Mouse (Mus musculus): ENCODE measurements around the gene Fndc3b.

The Fndc3b gene

DNA sequence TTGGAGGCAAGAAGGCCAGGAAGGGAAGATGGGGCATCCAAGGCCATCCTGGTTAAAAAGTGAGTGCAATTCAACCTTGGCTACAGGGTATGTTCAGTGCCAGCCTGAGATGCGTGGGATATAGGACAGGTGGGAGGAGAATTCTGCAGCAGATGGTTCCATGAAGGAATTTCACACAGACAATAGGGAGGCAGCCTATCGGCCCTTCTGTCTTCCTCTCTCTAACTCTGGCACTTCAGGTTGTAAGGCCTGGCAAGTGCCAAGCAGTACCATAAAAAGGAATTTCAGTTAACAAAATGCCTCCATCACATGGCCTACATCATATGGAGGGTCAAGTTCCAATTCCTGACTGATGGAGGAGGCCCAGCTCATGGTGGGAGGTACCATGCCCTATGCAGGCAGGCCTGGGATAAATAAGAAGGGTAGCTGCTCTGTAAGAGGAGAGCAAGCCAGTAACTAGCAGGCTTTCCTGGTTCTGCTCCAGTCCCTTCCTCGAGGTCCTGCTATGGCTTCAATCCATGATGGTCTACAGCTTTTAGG is 155.6 kb downstream of the Fndc3b start:
- DNase-seq (ENCODE audit: low spot score): no peak

DNA sequence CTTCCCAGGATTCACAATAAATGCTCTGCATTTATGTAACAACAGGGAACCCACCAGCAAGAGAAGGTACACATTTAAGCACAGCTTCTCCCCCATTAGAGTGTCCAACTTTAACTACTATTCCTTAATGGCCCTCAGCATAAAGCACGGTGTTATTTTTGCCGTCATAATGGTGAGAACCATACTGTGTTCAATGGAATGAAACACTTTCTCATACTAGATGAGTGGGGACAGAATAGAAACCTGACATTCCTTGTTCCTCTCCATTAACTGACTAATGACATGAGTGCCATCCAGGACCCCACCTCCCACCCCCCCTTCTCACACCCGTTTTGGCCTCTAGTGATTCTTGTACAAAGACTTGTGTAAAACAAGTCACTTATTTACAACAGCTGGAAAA is 156.8 kb downstream of the Fndc3b start:
- no peak for DNase-seq (ENCODE audit: low spot score)

- DNase-seq (ENCODE audit: low spot score): no peak
Observed at GRCm38 (mm10) chr3:27553781-27554180, 157.3 kb downstream of the Fndc3b start.

DNA sequence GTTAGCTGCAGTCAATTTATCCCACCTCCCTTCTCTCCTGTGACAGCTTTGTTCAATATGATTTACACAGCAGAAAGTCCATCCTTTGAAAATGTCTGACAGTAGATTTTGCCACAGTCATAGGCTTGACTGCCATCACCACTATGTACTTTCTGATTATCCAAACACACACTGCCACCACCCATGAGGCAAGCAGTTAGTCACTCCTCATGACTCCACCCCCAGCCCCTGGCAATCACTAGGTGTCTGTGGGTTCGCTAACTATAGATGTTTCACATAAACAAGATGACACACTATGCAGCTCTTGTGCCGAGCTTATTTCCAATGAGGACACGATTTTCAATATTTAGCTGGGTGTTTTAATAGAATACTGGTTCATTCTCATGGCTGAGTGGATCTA is 160.1 kb downstream of the Fndc3b start:
- no peak for DNase-seq (ENCODE audit: low spot score)

GRCm38 (mm10) chr3:27550409-27550808 is 160.7 kb downstream of the Fndc3b start:
- DNase-seq (ENCODE audit: low spot score): no peak

DNA sequence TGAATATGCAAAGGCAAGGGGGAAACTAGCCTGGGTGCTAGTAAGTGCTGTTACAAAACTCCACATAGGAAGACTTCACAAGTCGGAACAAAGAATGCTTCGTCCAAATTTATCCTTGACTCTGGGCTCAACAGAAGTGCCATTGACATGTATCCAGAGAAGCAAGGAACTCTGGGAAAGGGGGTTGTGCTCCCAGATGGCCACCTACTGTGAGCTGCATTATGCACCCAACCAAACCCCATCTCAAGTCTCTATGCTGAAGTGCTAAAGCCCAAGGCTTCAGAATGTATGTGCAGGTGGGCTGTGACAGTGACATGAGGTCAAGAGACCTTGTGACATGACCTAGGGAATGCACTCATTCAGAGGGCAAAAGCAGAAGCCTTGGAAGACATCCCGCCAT is 165.5 kb downstream of the Fndc3b start:
- no peak for DNase-seq (ENCODE audit: low spot score)

- no peak for DNase-seq (ENCODE audit: low spot score)
Observed at GRCm38 (mm10) chr3:27544061-27544460, 167.0 kb downstream of the Fndc3b start.

GRCm38 (mm10) chr3:27541841-27542240 is 169.3 kb downstream of the Fndc3b start:
- no peak for DNase-seq (ENCODE audit: low spot score)

DNA sequence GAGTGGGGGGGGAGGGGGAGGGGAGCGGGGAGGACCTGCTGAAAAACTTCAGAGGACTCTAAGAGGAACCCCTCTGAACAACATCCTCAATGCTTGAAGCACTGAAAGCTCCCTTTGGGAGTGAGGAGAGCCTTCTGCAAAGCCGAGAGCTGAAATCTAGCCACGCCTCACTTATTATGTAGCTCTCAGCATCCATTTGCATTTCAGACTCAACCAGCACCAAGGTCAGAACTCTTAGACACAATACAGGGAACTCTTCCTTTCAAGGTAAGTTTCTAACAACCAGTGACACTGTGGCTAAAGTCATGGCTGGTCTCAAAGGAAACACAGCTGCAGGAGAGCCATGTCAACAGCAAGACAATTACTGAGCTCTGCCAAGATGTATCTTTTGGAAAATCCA is 169.9 kb downstream of the Fndc3b start:
- DNase-seq (ENCODE audit: low spot score): no peak

DNA sequence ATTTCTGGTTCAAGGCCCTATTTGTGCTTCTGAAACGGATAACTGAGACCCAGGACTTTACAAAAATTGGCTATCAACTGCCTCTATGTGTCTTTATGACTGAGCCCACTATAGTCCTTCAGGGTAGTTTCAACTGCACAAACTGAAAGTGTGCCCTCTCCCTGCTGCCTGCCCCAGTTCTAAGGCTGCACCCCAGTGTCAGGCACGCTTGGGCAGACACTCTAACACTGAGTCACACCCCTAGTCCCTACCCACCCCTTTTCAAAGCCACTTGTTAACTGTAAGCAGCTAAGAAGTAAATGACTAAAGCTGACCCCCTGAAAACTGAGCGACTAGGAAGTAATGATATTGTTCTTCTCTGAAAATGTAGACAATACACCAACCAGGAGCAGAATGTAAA is 176.9 kb downstream of the Fndc3b start:
- no peak for DNase-seq (ENCODE audit: low spot score)

DNA sequence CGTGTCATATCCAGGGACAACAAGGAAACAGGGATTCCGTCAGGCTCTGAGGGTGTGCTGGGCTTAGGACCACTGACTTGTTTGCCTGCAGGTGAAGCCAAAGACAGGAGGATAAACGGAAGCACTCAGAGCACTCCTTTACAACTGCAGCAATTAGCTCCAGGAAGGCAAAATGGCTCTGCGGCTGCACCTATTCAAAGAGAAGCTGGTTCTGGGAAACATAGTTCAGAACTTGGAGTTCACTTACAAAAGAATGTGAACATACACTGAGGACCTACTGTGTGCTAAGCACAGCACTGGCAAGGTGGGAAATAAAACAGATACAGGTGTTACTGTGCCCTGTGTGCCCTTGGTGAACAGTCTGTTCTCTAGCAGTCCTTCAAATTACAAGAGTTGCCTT is 177.4 kb downstream of the Fndc3b start:
- no peak for DNase-seq (ENCODE audit: low spot score)

- no peak for DNase-seq (ENCODE audit: low spot score)
Observed at GRCm38 (mm10) chr3:27531993-27532392, 179.1 kb downstream of the Fndc3b start.

- no peak for DNase-seq (ENCODE audit: low spot score)
Observed at GRCm38 (mm10) chr3:27530370-27530769, 180.7 kb downstream of the Fndc3b start.

DNA sequence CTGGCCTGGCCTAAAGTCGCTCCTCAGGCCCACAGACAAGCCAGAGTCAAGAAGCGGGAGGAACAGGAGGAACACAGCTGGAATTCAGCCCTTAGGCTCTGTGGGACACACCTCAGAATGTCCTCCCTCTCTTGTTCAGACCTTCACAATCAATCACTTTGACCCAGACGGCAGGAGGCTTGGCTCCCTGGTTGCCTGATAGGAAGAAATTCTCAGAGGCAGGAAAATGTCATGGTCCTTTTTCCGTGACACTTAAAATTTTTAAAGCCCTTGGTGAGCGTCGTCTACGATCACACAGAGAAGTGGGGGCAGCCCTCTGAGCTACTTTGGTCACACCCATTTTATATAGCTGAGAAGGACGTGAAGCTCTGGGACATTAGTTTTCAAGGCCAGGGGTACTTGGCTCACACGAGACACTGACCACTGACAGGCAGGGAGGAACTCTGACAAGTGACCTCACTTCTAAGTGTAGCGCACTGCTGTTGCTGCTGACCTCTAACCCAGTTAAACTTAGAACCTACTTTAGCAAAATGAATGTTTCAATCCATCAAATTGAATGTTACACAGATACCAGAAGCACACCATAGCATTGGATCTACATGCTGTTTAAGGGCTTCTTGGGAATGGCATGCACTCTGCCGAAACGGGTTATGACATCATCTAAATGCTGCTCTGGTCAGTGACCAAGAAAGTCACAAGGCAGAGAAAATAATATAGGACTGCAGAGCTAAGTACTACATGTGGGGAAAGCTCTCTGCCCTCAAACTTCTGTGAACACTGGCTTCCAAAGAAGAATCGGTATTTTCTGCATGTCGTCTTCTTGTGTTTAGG is 181.7 kb downstream of the Fndc3b start:
- no peak for DNase-seq (ENCODE audit: low spot score)

- DNase-seq (ENCODE audit: low spot score): no peak
Observed at GRCm38 (mm10) chr3:27526991-27527390, 184.1 kb downstream of the Fndc3b start.

DNA sequence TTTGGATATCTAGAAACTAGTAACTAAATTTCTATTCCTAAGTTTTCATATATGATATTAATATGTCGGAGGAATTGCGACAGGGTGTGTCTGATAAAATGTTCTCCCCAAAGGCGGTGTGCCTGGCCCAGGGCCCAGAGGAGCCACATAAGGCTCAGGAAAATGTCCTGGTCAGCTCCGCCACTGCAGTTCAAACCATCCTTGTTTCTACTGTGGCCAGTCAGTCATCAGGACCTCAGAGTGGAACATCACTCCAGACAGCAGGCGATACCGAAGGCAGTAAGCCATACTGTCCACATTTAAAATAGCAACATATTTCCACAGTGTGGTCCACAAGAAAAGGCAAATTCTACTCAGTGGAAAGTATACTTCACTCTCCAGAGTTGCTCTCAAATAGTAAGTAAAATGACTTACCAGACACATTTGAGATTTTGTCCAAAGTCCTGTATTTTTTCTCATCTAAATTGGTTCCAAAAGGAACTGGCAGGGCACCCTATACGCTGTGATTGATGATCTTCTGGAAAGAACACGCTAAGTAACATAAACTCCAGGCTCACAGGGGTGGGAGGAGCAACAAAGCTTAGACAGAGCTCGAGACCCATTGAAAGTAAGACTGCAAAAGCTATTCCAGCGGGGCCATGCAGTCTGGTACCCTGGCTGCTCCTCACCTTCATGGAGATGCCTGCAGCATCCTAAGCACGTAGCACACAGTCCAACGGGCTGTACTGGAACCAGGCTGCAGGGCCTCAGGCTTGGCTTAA is 187.8 kb downstream of the Fndc3b start:
- DNase-seq (ENCODE audit: low spot score): no peak

- DNase-seq (ENCODE audit: low spot score): no peak
Observed at GRCm38 (mm10) chr3:27520391-27520790, 190.7 kb downstream of the Fndc3b start.

GRCm38 (mm10) chr3:27519481-27519880 is 191.6 kb downstream of the Fndc3b start:
- DNase-seq (ENCODE audit: low spot score): no peak

DNA sequence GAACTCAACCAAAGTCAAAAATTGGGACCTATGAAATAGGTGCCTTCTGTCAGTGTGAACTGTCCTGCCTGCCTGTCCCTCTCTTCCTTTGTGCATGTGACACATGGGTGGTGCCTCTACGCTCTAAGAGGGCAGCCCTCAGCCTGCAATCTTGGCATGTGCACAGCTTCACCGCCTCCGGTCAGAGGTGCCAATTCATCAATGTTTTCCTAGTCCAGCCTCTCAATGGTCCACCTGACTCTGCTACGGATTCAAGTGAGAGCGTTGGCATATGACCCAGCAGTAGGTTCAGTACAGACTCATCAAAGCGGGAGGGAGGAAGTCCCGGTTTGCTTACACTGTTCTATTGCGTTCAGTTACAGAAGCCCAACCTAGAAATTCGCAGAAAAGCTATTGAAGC is 192.2 kb downstream of the Fndc3b start:
- DNase-seq (ENCODE audit: low spot score): no peak

- DNase-seq (ENCODE audit: low spot score): no peak
Observed at GRCm38 (mm10) chr3:27516536-27516935, 194.6 kb downstream of the Fndc3b start.

DNA sequence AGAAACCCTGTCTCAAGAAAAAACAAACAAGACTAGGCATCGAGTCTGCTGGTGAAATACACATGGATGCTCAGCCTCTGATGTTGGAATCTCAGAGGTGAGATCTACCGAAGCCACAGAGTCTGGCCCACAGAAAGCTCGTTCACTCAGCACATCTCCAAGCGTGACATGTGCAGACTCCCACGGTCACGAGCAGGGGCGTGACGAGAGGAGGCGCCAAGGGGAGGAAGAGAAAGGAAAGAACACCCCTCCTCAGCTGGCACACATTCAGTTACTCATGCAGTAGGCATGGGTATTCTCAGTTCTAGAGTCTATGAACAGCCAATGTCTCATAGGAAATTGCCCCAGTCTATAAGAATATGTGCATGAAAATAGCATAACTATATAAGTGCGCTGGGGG is 199.3 kb downstream of the Fndc3b start:
- no peak for DNase-seq (ENCODE audit: low spot score)

DNA sequence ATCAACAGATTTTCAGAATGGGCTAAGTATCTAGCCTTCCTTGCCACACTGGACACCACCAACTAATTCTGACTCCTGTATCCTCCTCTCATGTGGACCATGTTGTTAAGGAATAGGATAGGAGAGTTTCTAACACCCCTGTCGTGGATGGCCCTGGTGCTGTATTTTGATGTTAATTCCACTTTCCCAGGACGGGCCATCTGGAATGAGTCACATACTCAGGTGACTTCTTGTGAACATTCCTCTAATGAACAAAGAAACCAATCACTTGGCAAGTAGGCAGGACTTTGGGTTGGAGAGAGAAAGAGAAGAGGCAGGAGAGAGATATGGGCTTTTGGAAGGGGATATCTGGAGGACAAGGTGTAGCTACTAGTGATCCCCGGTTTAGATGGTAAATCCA is 204.2 kb downstream of the Fndc3b start:
- no peak for DNase-seq (ENCODE audit: low spot score)

- DNase-seq (ENCODE audit: low spot score): no peak
Observed at GRCm38 (mm10) chr3:27505582-27505981, 205.5 kb downstream of the Fndc3b start.
